Mouse (Mus musculus): ENCODE measurements around the gene Ntn4.

- TF ChIP-seq CTCF (IDR thresholded peaks at IDR 0.05; ENCODE audit: borderline replicate concordance, insufficient read depth, low read depth, low read length) (no peak), POLR2A (IDR thresholded peaks at IDR 0.05; ENCODE audit: borderline replicate concordance, insufficient read depth, low read length) (no peak)
Measured at GRCm38 (mm10) chr10:93686579-93686978, 46.1 kb downstream of the Ntn4 start.

All from cerebellum, adult 2 months (tissue).